Mouse (Mus musculus) lung, embryonic 16.5 days (tissue): ENCODE measurements around the gene Vav3. TPM values are rescaled to one million over a fixed set of nuclear protein-coding genes. Genes with fewer than 3 reads are reported as not detected.

ENCODE experiments used
- ATAC-seq: fragments of 200-750 bp; cut with Nextera tagmentation; 2 replicates; pipeline ENCODE4 v1.8.0; 2017; ENCODE audit warnings: low read depth, mild to moderate bottlenecking, moderate library complexity
- H3K27ac ChIP-seq: fragments of 300-500 bp; sonication (generic); 2 replicates; pipeline ENCODE4 v1.5.1; 2014; ENCODE audit warnings: mild to moderate bottlenecking, control low read depth, low read length
- H3K27me3 ChIP-seq: fragments of 300-500 bp; sonication (generic); 2 replicates; pipeline ENCODE4 v1.6.1; 2014; ENCODE audit warnings: low read depth, low read length, mixed read lengths; ENCODE audit not compliant: control insufficient read depth, insufficient read depth
- H3K36me3 ChIP-seq: fragments of 300-500 bp; sonication (generic); 2 replicates; pipeline ENCODE4 v1.6.1; 2014; ENCODE audit warnings: low read length; ENCODE audit not compliant: control insufficient read depth, insufficient read depth
- H3K4me1 ChIP-seq: fragments of 300-500 bp; sonication (generic); replicated peaks from 2 replicates; pipeline ENCODE4 v1.6.1; 2014; ENCODE audit warnings: low read length, mixed read lengths; ENCODE audit not compliant: control insufficient read depth, insufficient read depth
- H3K4me2 ChIP-seq: fragments of 300-500 bp; sonication (generic); 2 replicates; pipeline ENCODE4 v1.6.1; 2014; ENCODE audit warnings: low read depth, low read length, control low read depth
- H3K4me3 ChIP-seq: fragments of 300-500 bp; sonication (generic); 2 replicates; pipeline ENCODE4 v1.5.1; 2014; ENCODE audit warnings: mild to moderate bottlenecking, low read length, control low read depth
- H3K9ac ChIP-seq: fragments of 300-500 bp; sonication (generic); 2 replicates; pipeline ENCODE4 v1.6.1; 2014; ENCODE audit warnings: low read length, control low read depth
- H3K9me3 ChIP-seq: fragments of 300-500 bp; sonication (generic); 2 replicates; pipeline ENCODE4 v1.6.1; 2016; ENCODE audit warnings: low read length; ENCODE audit not compliant: control insufficient read depth
- WGBS: fragments of 180-500 bp; shearing (Covaris S2); extraction: QIAGEN DNeasy Blood & Tissue Kit; methylation state at CpG from one replicate; pipeline ENCODE4 v1.1.7; 2014; 5-methylcytosine and 5-hydroxymethylcytosine counted together
- polyA plus RNA-seq: library from polyadenylated mRNA; unstranded; fragments of >200 nt; fragmentation: Nextera tagmentation; extraction: Ambion mirVana; gene quantifications from 2 replicates; pipeline ENCODE4 v1.2.1, GENCODE M21; 2015

Gene Vav3
- polyA plus RNA-seq, 1 experiment from 2014 or later = 6.3 TPM

GRCm38 (mm10) chr3:109341071-109341480 is 623 bp downstream of the Vav3 start:
- Histone ChIP-seq H3K4me1 (peaks cover 7% of the 10 kb centered on the region), H3K4me2 (peak overlapping the region; percentile 87), H3K4me3 (peak overlapping the region; percentile 64), H3K9me3 (no peaks in the 10 kb centered on the region), H3K9ac (peak overlapping the region; percentile 69), H3K27me3 (peaks cover 12% of the 10 kb centered on the region), H3K36me3 (no peaks in the 10 kb centered on the region), H3K27ac (peak overlapping the region; percentile 58)
- WGBS = under 1% methylated on average over 18 of the region's 18 CpGs
- no peak for ATAC-seq

GRCm38 (mm10) chr3:109341631-109342030 is 1.2 kb downstream of the Vav3 start:
- Histone ChIP-seq H3K27ac (no peak overlapping the region), H3K9ac (peak overlapping the region; percentile 69; the same call in 1 of the 2 replicates), H3K9me3 (no peaks in the 10 kb centered on the region), H3K4me1 (peaks cover 7% of the 10 kb centered on the region), H3K27me3 (peaks cover 12% of the 10 kb centered on the region), H3K36me3 (no peaks in the 10 kb centered on the region), H3K4me3 (peak overlapping the region; percentile 64), H3K4me2 (peak overlapping the region; percentile 87)
- ATAC-seq = no peak
- 4% methylated on average over 8 of the region's 8 CpGs for WGBS

- H3K4me1 ChIP-seq = no peaks in the 10 kb centered on the region
- H3K27ac ChIP-seq = no peak overlapping the region
- no peaks in the 10 kb centered on the region for H3K9me3 ChIP-seq
- H3K9ac ChIP-seq = no peak overlapping the region
- ATAC-seq = no peak
- H3K36me3 ChIP-seq = no peaks in the 10 kb centered on the region
- WGBS = 70% methylated on average over 4 of the region's 4 CpGs
- H3K4me3 ChIP-seq = no peak overlapping the region
- no peaks in the 10 kb centered on the region for H3K27me3 ChIP-seq
- H3K4me2 ChIP-seq = no peak overlapping the region
Observed at GRCm38 (mm10) chr3:109351956-109352684, 11.7 kb downstream of the Vav3 start.

GRCm38 (mm10) chr3:109352690-109353089 is 12.2 kb downstream of the Vav3 start:
- no peak overlapping the region for H3K9ac ChIP-seq
- 62% methylated on average over 6 of the region's 6 CpGs for WGBS
- no peaks in the 10 kb centered on the region for H3K36me3 ChIP-seq
- H3K4me3 ChIP-seq = no peak overlapping the region
- no peak for ATAC-seq
- no peak overlapping the region for H3K27ac ChIP-seq
- no peak overlapping the region for H3K4me2 ChIP-seq
- H3K27me3 ChIP-seq = no peaks in the 10 kb centered on the region
- H3K4me1 ChIP-seq = no peaks in the 10 kb centered on the region
- no peaks in the 10 kb centered on the region for H3K9me3 ChIP-seq

GRCm38 (mm10) chr3:109353814-109354213 is 13.4 kb downstream of the Vav3 start:
- Histone ChIP-seq H3K36me3 (no peaks in the 10 kb centered on the region), H3K4me2 (no peak overlapping the region), H3K4me1 (no peaks in the 10 kb centered on the region), H3K9ac (no peak overlapping the region), H3K27ac (no peak overlapping the region), H3K4me3 (no peak overlapping the region), H3K27me3 (no peaks in the 10 kb centered on the region), H3K9me3 (no peaks in the 10 kb centered on the region)
- 71% methylated on average over 5 of the region's 5 CpGs for WGBS
- no peak for ATAC-seq

GRCm38 (mm10) chr3:109355158-109355557 is 14.7 kb downstream of the Vav3 start:
- ATAC-seq = no peak
- no peaks in the 10 kb centered on the region for H3K9me3 ChIP-seq
- H3K9ac ChIP-seq = no peak overlapping the region
- H3K36me3 ChIP-seq = no peaks in the 10 kb centered on the region
- 32% methylated on average over 5 of the region's 5 CpGs for WGBS
- H3K27me3 ChIP-seq = no peaks in the 10 kb centered on the region
- no peak overlapping the region for H3K27ac ChIP-seq
- H3K4me2 ChIP-seq = no peak overlapping the region
- H3K4me3 ChIP-seq = no peak overlapping the region
- no peaks in the 10 kb centered on the region for H3K4me1 ChIP-seq

- no peak for ATAC-seq
- H3K27ac ChIP-seq = no peak overlapping the region
- H3K4me2 ChIP-seq = no peak overlapping the region
- WGBS = 71% methylated on average over 4 of the region's 4 CpGs
- H3K4me3 ChIP-seq = no peak overlapping the region
- no peaks in the 10 kb centered on the region for H3K27me3 ChIP-seq
- no peaks in the 10 kb centered on the region for H3K9me3 ChIP-seq
- H3K9ac ChIP-seq = no peak overlapping the region
- no peaks in the 10 kb centered on the region for H3K36me3 ChIP-seq
- no peaks in the 10 kb centered on the region for H3K4me1 ChIP-seq
Observed at GRCm38 (mm10) chr3:109360746-109361145, 20.3 kb downstream of the Vav3 start.

GRCm38 (mm10) chr3:109361882-109362281 is 21.4 kb downstream of the Vav3 start:
- Histone ChIP-seq H3K4me1 (0 out of 2 replicates have a peak, but pooled peaks cover 3% of the 10 kb centered on the region), H3K4me3 (no peak overlapping the region), H3K9me3 (no peaks in the 10 kb centered on the region), H3K27me3 (no peaks in the 10 kb centered on the region), H3K9ac (no peak overlapping the region), H3K36me3 (no peaks in the 10 kb centered on the region), H3K27ac (no peak overlapping the region), H3K4me2 (no peak overlapping the region)
- 72% methylated on average over 5 of the region's 5 CpGs for WGBS
- ATAC-seq = peak; percentile 68; the same call in 1 of the 2 replicates

- no peak overlapping the region for H3K27ac ChIP-seq
- WGBS = 76% methylated on average over 3 of the region's 3 CpGs
- no peak overlapping the region for H3K4me3 ChIP-seq
- no peak for ATAC-seq
- 0 out of 2 replicates have a peak, but pooled peaks cover 3% of the 10 kb centered on the region for H3K4me1 ChIP-seq
- H3K9ac ChIP-seq = no peak overlapping the region
- H3K4me2 ChIP-seq = no peak overlapping the region
- no peaks in the 10 kb centered on the region for H3K9me3 ChIP-seq
- no peaks in the 10 kb centered on the region for H3K36me3 ChIP-seq
- no peaks in the 10 kb centered on the region for H3K27me3 ChIP-seq
Observed at GRCm38 (mm10) chr3:109362310-109362709, 21.9 kb downstream of the Vav3 start.
